Mouse (Mus musculus) cerebellum, postnatal 36 days (tissue): Measurements from ENCODE around the gene Prss56.

Source experiments
- DNase-seq, 2 experiments: peaks; one replicate each; pipeline ENCODE4 v3.0.0; 2021 to 2022; ENCODE audit warnings: mixed read lengths in 2 of 2

Gene Prss56

DNA sequence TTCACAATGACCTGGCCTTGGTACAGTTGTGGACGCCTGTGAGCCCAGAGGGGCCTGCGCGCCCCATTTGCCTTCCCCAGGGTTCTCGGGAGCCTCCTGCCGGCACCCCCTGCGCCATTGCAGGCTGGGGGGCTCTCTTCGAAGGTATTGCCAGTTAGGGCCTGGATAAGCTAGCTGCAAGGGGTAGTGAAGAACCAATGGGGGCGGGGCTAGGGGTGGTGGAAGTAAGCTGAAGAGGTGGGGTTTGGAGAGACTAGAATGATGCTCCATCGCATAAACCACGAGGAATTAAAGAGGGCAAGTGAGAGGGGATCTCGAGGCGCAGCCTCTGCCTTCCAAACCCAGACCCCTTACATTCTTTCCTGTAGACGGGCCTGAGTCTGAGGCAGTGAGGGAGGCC lies 2.4 kb downstream of the Prss56 start:
- DNase-seq = no peak

DNA sequence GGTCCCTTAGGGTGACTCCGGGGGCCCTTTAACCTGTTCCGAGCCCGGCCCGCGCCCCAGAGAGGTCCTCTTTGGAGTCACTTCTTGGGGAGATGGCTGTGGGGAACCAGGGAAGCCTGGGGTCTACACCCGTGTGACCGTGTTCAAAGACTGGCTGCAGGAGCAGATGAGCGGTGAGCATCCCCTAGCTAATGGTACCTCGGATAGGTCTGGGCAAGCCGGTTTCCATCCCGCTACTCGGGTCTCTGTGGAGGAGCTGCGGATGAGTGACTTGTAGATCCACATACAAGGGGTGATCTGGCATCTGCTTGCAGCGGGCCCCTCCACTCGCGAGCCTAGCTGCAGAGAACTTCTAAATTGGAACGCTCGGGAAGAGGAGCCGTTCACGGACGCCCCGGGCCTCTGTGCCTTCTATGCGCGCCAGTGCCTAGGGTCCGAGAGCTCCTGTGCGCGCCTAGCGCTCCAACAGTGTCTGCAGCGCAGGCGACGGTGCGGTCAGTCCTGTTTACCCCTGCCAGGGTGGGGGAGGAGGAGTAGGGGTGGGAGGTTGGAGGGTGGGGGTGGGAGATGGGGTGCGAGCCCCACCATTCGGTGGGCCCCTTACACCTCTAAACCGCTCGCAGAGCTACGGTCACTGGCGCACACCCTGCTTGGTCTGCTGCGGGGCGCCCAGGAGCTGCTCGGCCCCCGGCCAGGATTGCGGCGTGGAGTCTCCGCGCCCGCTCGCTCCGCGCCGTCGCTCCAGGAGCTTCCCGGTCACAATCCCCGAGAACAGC lies 3.3 kb downstream of the Prss56 start:
- DNase-seq = peak in 1 of 2 experiments; percentile 18

DNA sequence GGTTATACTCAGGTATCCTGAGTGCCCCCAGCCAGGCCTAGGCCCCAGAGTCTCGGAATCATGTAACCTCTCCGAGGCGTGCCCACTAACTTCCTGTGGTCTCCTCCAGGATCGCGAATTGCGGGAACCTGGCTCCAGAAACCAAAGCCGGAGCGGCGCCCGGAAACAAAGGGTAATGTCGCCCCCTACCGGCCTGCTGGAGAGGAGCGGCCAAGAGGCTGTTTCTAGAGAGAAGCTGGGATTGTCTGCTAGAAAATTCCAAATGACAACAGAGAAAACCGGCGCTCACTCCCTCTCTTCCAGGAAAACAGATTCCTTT lies 3.9 kb downstream of the Prss56 start:
- DNase-seq = peak; percentile 78 to 79

DNA sequence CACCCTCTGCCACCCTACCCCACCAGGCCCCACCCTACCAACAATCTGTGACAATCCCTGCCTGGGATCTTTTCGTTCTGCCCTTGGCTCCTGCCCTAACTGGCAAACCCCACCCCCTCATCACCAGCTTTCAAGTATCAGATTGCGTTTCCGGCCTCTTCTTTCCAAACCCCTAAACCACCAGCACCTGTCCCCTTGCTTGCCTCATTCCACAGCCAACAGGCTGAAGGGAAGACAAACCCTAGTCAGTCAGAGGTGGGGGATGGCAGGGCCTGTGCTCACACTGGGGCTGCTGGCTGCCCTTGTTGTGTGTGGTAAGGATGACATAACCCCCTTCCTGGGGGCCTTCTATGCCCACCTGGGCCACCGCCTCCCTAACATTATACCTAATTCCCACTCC lies 7.3 kb downstream of the Prss56 start, which contains the start of gene Chrnd:
Gene Chrnd (plus strand): TSS at position 179 of the 400 bp plus-strand sequence.
- DNase-seq = no peak

DNA sequence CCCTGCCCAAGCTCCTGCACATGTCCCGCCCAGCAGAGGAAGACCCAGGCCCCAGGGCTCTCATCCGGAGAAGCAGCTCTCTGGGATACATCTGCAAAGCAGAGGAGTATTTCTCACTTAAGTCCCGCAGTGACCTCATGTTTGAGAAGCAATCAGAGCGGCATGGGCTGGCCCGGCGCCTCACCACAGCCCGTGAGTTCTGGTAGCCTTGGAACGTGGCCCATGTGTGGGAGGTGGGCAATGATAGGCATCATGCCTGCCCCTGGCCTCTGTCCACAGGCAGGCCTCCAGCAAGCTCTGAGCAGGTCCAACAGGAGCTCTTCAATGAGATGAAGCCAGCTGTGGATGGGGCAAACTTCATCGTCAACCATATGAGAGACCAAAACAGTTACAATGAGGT lies 14.2 kb downstream of the Prss56 start:
- no peak for DNase-seq

DNA sequence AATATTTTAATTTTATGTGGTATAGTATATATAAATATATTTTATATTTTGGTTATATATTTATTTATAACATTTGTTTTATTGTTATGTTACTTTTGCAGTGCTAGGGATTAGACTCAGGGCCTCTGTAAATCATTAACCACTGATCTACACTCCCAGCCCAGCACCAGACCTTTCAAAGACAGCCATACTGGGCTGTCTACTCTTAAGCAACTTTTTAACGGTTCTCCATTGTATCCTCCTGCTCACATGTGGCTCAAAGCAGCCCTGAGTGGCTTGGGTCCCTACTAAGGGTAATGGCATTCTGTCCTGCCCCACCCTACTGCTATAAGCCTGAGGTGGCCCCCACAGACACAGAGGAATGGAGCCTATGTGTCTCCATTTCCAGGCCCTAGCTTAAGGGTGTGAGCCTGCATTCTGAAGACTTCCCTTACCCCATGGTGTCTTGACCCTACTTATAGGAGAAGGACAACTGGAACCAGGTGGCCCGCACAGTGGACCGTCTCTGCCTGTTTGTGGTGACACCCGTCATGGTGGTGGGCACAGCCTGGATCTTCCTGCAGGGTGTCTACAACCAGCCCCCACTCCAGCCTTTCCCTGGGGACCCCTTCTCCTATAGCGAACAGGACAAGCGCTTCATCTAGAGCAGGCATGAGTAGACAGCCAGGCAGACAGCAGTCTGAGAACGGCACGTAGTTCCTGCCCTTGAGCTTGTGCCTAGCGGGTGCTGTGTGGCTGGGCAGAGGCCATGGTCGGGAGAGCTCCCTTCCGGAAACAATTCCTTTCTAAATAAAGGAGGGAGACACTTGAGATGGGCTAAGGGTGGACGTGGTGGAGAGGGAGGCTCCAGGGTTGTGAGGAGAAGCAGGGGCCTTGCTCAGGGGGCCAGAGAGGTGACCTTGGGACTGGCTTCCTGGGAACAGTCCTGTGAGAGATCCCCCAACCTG lies 15.3 kb downstream of the Prss56 start:
- DNase-seq = no peak

DNA sequence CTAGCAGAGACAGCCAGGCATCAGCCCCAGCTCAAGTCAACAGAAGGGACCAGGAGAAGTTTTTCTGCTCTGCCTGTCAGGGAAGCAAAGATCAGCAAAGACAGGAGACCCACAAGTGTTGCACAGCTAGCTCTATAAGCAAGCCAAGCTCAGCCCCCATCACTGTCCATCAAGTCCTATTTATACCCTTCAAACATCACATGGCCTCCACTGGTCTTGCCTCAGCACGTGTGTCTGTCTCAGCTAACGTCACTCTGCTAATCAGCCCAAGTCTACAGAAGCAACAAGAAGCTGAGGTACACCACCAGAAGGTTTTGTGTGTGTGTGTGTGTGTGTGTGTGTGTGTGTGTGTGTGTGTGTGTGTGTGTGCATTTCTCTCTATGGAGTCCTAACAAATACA lies 17.7 kb downstream of the Prss56 start:
- no peak for DNase-seq

DNA sequence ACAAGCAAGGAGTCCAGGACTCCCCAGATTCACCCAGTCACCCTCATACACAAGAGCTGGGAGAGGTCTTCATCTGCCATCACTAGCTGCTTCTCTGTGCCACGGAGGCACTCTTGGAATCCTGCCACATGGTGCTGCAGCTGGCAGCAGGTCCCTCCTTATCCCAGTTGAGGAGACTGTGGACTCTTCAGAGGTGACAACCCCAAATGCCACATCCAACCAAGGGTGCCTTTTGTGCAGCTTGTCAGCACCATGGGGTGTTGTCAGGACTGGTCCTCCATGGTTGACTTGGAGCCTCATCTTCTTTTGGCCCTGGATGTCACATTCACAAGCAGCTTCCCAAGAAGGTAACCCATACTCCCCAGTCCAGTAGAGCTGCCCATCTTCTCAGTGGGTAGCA lies 18.7 kb downstream of the Prss56 start:
- no peak for DNase-seq

DNA sequence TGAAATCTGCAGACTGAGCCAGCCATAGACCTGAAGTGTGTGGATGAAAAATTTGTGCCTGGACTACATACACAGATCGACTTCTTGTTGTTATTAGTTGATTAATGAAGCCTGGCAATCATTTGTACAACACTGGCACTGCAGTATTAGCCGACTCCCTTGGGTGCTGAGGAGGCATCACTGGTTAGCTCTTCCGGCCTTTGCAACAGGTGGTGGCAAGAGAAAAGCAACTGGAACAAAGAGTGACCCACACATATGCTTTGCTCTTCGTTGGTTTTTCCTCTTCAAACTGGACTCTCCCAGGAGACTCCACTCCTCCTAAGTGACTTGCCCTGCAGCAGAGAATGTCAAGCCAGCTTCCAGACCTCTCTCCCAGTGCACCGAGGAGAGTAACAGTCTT lies 20.7 kb downstream of the Prss56 start:
- DNase-seq = no peak

DNA sequence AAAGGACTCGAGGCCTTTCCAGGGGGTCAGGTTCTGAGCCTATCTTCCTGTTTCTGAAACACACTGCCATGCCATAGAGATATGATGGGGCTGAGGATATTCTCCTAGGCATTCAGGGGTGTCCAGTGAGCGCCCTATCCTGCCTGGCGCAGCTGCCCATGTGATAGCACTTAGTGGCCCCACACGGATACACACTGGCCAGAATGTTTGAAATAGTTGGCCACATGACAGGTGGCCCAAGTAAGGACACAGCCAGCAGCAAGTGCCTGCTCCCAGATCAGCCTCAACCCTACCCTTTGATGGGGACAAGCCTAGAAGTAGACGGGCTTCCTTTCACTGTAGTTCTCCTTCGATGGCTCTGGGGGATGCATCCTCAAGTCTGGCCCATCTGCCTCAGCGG lies 21.4 kb downstream of the Prss56 start, which contains the start of gene Chrng:
Gene Chrng (plus strand): TSS at position 193 of the 400 bp plus-strand sequence.
- no peak for DNase-seq

DNA sequence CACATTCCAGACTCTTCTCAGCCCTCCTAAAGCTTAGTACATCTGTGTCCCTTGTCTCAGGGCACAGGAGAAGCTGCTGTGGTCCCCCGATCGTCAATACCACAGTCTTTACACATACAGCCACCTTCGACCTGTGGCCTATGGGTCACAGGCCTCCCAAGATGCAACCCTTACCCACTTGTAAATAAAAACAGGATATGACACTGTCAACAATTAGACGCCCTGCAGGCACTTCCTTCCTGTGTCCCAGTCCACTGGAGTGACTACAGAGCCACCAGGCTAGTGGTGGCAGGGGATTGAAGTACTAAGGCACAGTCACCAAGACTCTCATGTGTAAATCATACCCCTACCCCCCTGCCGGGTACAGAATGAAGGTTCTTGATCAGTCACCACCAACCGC lies 21.9 kb downstream of the Prss56 start:
- no peak for DNase-seq

DNA sequence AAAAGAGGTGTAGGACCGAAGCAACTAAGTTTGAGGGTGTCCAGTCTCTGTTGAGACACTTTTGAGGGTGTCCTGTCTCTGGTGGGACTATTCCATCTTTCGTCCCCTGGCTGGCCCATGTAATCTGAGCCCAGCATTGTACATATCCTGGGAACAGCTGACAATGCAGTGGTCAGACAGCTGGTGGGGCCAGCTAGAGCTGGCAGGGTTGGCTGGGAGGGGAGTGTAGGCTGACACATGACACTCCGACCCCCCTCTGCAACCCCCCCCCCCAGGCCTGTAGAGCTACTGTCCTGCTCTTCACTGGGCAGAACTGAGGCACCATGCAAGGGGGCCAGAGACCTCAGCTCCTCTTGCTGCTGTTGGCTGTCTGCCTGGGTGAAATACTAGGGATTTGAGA lies 22.4 kb downstream of the Prss56 start:
- DNase-seq = no peak

DNA sequence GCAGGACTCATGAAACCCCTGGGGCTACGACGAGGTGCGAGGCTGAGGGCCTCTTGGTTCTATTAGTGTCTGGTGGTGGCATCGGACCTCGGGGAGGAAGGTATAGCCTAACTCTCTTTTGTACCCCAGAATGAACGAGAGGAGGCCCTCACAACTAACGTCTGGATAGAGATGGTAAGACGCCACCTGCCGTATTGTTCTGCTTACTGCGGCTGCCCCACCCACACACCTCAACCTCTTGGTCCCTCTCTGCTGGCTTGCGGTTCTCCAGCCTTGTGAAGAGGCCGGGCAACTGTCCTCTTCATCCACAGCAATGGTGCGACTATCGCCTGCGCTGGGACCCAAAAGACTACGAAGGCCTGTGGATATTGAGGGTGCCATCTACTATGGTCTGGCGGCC lies 23.2 kb downstream of the Prss56 start:
- no peak for DNase-seq

DNA sequence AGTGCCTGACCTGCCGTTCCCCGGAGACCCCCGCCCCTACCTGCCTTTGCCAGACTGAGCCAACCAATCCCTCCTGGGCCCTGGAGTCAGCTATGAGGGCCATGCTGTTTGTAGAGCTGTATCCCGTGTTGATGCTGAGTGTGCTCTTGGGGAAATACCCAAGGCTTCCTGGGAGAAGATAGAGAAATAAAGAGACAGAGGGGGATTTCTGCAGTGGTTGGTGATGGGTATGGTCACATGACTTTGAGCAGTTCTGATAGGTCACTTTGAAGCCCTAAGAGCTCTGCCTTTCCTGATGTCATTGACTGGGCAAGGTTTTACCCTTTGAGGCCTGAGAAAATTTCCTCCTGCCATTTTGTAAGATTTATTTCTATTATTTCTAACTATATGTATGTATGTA lies 28.3 kb downstream of the Prss56 start:
- no peak for DNase-seq

DNA sequence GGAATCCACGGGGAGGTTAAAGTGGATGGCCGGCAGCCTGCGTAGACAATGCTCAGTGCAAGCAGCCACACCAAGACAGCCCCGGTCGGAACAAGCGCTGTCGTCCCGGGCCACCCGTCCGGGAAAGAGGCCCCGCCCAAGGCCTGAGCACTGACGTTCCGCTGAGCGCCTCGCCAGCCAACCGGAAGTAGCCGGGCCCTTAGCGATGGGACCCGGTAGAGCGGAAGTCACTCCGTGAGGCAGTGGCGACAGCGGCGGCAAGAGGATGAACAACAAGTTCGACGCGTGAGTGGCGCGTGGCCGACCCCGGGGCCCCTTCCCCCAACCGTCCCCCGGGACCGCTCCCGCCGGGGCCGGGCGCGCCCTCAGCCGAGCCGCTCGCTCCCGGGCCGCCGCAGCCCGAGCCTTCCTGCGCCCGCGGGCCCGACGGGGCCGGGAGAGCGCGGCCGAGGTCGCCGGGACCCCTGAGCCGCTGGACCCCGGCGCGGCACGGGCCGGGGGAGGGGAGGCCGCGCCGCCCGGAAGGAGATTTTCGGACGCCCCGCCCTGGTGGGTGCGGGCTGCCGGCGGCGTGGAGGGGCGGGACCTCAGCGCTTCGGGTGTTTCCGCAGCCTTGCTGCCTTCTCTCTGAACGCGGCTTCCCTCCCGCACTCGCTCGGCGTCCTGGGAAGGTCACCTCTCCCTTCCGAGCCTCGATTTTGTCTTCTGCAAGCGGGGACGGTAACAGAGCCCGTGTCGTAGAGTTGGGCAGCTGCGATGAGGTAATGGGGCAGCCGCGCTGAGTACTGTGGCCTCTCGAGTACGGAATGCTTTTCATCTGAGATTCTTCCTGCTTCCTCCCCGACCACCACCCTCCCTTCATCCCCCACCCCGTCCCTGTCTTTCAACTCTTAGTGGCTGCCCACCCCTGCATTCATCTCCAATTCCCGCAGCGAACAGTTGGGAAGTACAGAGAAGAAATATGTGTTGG lies 30.9 kb downstream of the Prss56 start, which contains the start of gene Eif4e2:
Gene Eif4e2 (plus strand): TSS at position 180 of the 970 bp plus-strand sequence.
- DNase-seq = peak; percentile 90 to 94

DNA sequence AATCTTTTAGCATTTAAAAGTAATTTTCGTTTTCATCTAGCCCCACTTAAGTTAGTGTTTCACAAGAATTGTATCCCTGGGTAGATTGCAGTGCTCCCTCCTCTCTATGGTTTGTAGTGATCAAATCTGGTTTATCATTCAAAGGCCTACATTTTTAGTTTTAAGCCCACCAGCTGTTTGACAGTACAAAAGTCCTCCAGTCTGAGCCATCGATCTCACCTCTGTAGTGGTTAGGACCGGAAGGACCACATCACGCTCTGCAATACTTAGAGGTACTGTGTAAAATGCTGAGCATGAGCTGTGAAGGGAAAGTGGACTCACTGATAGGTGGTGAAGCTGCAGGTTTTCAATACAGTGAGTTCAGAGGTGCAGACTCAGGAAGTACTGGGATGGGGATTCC lies 31.6 kb downstream of the Prss56 start:
- no peak for DNase-seq

DNA sequence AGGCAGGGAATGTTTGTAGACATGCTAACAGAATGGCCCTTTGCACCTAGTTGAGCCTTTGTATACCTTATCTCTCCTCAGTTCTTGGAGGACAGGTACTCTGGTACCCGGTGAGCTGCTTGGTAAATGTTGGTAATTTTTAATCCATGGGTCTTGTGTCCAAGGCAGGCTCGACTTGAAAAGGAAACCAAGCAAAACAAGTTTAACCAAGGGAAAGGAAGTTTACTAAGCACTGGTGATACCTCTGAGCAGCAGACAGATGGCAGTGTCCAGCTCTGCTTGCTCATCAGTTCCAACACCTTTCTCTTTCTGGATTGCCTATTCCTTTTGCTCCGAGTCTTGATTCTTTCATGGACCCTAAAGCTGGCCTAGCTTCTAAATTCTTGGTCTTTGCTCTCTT lies 34.8 kb downstream of the Prss56 start:
- DNase-seq = peak in 1 of 2 experiments; percentile 10

DNA sequence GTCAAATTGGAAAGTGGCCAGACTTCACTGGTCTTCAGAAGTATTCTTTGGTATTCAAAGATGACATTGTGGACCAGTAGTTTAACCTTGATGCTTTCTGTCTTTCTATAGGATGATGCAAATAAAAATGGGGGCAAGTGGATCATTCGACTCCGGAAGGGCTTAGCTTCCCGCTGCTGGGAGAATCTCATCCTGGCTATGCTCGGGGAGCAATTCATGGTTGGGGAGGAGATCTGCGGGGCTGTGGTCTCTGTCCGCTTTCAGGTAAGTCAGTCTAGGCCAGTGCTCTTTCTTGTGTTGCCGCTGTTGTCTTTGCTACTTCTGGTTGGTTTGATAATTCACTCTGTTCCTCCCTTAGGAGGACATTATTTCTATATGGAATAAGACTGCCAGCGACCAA lies 42.6 kb downstream of the Prss56 start:
- no peak for DNase-seq

DNA sequence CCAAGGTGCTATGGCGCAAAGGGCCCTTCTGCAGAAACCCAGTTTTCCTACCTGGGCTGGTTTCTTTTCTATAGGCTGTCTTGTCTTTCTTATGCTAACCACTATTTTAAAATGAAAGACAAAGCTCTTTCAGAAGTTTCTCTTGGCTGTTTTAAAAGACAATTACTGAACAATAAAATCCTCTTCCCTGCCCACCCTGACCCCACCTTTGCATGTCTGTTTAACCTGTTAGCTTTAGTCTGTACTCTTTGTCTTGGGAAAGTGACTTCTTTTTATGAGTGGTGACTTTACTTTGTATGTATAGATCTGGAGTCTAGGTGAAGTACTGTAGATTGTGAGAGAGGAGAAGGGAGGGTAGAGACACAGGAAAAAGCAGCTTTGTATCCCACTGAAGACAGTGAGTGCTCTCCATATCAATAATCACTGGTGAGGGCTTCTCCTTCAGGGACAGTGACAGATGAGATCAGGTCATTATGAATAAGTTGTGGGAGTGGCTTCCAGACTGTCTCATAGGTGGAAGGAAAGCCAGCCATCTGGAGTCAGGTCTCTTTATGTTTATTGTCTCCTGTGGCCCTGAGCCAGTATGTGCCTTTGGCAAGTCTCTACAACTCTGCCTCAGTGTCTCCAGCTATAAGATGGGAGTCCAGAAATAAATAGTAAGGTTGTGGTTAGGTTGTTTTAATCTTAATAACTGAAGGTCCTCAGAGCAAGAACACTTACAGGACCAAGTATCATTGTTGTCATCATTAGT lies 43.5 kb downstream of the Prss56 start:
- peak in 1 of 2 experiments; percentile 18 for DNase-seq

DNA sequence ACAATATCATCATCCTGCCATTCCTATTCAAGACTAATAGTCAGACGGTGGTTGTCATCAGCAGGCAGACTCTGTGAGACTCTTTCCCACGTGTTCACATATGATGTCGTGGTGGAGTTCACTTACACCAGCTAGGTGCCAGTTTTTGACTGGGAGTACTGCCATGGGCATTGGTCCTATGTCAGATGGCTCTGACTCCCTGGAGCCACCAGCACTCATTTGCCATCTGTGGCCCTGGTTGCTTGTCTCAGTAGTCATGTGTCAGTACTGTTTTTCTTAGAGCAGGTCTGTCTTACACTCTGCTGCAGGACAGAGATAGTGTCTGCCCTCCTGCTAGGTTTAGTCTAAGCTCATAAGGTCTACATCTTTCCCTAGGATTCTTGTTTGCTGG lies 44.0 kb downstream of the Prss56 start:
- peak; percentile 86 to 90 for DNase-seq

DNA sequence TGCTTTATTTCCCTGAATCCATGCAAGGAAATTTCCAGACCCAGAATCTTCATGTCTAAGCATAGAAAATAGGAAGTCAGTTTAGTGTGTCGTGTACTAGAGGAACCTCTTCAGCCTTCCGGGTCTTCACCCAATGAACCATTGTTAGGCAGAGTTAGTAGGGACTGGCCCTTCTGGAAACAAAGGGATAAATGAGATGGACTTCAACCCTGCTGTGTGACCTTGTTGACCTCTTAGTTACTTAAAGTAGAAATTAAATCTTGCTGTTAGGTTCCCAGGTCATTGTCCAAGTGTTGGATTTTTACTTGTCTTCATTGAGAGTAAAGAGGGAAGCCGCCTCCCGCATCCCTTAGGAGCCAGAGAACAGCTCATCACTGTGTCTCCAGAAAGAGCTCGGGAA lies 47.5 kb downstream of the Prss56 start:
- DNase-seq = no peak

DNA sequence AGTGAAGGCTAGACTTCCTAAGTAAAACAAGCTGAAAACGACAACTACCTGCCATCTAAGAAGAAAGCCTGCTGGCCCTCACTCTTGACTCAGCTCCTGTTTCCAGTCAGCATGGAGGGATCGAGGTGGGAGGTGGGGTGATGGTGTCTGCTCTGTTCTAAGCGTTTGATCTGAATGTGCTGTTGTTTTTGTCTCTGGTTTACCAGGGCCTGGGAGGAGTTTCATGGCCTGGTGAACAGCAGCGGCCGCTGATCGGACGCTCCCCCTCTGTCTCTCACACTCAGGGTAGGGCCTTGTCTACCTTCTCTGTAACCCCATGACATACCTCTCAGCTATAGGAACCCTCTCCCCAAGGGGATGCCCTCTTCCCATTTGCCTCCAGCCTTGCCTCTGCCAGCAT lies 49.1 kb downstream of the Prss56 start:
- DNase-seq = no peak
